Mouse (Mus musculus): ENCODE results near the gene Zrsr1.

Gene Zrsr1

GRCm38 (mm10) chr11:23008181-23008823 lies 36.5 kb downstream of the Zrsr1 start:
- in situ Hi-C loops (cut with MboI, MseI), result loop anchor here (5.0 kb wide), 1 partner anchor 489 kb away; the partner anchor contains the start of gene Ahsa2

GRCm38 (mm10) chr11:23008824-23009200 lies 37.0 kb downstream of the Zrsr1 start:
- in situ Hi-C loops (cut with MboI, MseI), result loop anchor here (5.0 kb wide), 1 partner anchor 488 kb away; the partner anchor contains the start of gene Ahsa2

GRCm38 (mm10) chr11:23013096-23013495 lies 41.3 kb downstream of the Zrsr1 start:
- in situ Hi-C loops (cut with MboI, MseI), result loop anchor here (5.0 to 10.0 kb wide), 2 partner anchors 52 to 259 kb away; no protein-coding TSS in a partner anchor

- in situ Hi-C loops (cut with MboI, MseI), result loop anchor here (5.0 to 10.0 kb wide), 2 partner anchors 51 to 259 kb away; no protein-coding TSS in a partner anchor
These were observed 41.9 kb downstream of the Zrsr1 start for GRCm38 (mm10) chr11:23013580-23014294.

GRCm38 (mm10) chr11:23014996-23015395 lies 43.2 kb downstream of the Zrsr1 start:
- in situ Hi-C loops (cut with MboI, MseI), result loop anchor here (5.0 to 10.0 kb wide), 3 partner anchors 50 to 257 kb away; no protein-coding TSS in a partner anchor

DNA sequence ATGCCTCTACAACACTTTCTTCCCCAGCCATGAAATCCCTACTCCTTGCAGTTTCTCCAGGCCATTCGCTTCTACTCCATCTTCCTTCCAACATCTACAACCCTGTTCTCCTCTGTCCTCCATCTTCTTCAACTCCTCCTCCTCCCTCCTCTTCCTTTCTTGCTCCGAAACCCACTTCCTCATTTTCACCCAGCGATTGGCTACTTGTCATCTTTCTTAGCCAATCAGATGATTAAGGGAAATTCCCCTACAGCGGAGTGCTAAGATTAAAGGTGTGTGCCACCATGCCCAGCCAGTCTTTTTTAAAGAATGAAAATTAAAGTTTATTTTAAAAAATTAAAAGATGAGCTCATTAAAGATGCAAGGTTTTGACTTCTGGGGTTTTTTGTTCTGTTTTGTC lies 46.1 kb downstream of the Zrsr1 start:
- in situ Hi-C loops (cut with MboI, MseI), result loop anchor here (5.0 to 10.0 kb wide), 2 partner anchors 47 to 64 kb away; no protein-coding TSS in a partner anchor

GRCm38 (mm10) chr11:23020116-23020770 lies 48.4 kb downstream of the Zrsr1 start:
- in situ Hi-C loops (cut with MboI, MseI), result no loop called here

DNA sequence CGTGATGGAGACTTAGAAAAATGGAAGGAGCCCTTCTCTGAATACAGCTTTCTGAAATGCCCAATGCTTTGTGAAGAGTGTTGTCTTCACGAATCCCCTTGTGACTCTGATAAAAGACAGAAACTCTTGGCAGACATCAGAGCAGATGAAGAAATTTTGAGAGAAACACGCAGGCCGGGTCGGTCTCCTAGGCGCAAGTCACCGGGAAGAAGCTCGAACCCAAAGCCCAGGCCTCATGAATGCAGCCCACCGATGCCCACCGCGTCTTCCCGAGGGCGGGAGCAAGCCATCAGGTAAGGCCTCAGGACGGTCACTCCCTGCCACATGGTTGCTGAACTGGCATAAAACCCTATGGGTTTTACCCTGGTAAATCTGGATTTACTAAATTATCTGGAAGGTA lies 49.0 kb downstream of the Zrsr1 start:
- in situ Hi-C loops (cut with MboI, MseI), result no loop called here

DNA sequence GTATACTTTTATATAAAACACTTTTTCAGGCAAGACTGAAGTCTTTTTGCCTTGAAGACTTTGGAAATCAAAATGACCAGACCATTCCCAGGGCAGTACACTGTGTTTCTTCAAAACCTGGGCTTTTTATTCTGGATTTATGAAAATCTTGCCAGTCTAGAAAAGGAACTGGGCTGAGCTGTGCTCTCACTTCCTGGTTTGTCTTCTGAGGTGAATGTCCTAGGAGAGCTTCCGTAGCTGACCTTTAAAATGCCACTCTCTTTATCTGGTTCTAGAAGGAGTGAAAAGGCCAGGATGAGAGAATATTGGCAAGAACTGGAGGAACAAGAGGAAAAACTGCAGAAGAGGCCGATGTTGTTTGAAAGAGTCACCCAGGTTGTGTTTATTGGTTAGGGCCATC lies 51.4 kb downstream of the Zrsr1 start:
- in situ Hi-C loops (cut with MboI, MseI), result no loop called here

- in situ Hi-C loops (cut with MboI, MseI), result no loop called here
These were observed 52.4 kb downstream of the Zrsr1 start for GRCm38 (mm10) chr11:23024169-23024568.
